In genomic region chr1:135023583-135023982, GRCm38 (mm10) we compare ENCODE assay signal across 18 mouse cellular contexts.
DNase-seq lines count a peak whose midpoint lies in the region; ATAC-seq and TF ChIP-seq lines count a peak whose summit lies in the region.
"Had no signal": no experiment of that assay in that cellular context is flagged by ENCODE, and none has a peak within 500 bp of the region (broad histone marks: within the 10 kb centered on the region; RNA-seq: fewer than 3 reads in every experiment).

No protein-coding gene starts in this region.

- 79% methylated on average over 1 of the region's 1 CpGs for WGBS in kidney, postnatal 0 days

- no peak overlapping the region for H3K4me3 ChIP-seq in kidney, postnatal 0 days (replicated peaks; ENCODE audit: low read depth, low read length)
- H3K4me3 ChIP-seq: embryonic facial prominence, embryonic 10.5 days; heart, embryonic 12.5 days; liver, embryonic 13.5 days; midbrain, embryonic 12.5 days had no signal

- 0 out of 2 replicates have a peak, but pooled peaks have one; percentile 15 for TF ChIP-seq CTCF in kidney, postnatal 0 days (IDR thresholded peaks at IDR 0.05; ENCODE audit: low read depth)

- no peaks in the 10 kb centered on the region for H3K27me3 ChIP-seq in kidney, postnatal 0 days (ENCODE audit: insufficient read depth, low read length)

- no peak for ATAC-seq in kidney, postnatal 0 days (replicated peaks; ENCODE audit: low FRiP score, low read depth)
- ATAC-seq: intestine, embryonic 16.5 days had no signal

- H3K9me3 ChIP-seq in kidney, postnatal 0 days (replicated peaks; ENCODE audit: low read length), result no peaks in the 10 kb centered on the region
- H3K9me3 ChIP-seq: liver, embryonic 13.5 days had no signal

- H3K27ac ChIP-seq in kidney, postnatal 0 days, result no peak overlapping the region
- H3K27ac ChIP-seq: embryonic facial prominence, embryonic 10.5 days; liver, embryonic 13.5 days; macrophage; midbrain, embryonic 12.5 days had no signal

- no peak overlapping the region for H3K9ac ChIP-seq in kidney, postnatal 0 days (ENCODE audit: low read depth, low read length)
- H3K9ac ChIP-seq: heart, embryonic 12.5 days; liver, embryonic 13.5 days; midbrain, embryonic 12.5 days had no signal

- H3K4me1 ChIP-seq in kidney, postnatal 0 days (replicated peaks; ENCODE audit: insufficient read depth, low read length), result peaks cover 17% of the 10 kb centered on the region

- no peak for DNase-seq in kidney, postnatal 0 days (ENCODE audit: low spot score)
- DNase-seq in kidney, postnatal 14 days, result no peak
- DNase-seq in 416B (ENCODE audit: low read depth) (peak; percentile 24), adipocyte (ENCODE audit: low spot score) (no peak)
- DNase-seq in CD4-positive helper T cell, adult 2 months (ENCODE audit: low read depth, low spot score), result peak; percentile 10
- peak; percentile 3 for DNase-seq in c-Kit-positive CD71-positive TER-119-positive erythroid progenitor cells, embryonic 14.5 days (ENCODE audit: low spot score)
- DNase-seq in cerebellum, adult 8-10 months, result no peak
- DNase-seq: adrenal gland, postnatal 25 days; cerebellum, postnatal 14 days; gastrocnemius, postnatal 36 days; kidney, postnatal 36 days; liver, embryonic 13.5 days; right cerebral cortex, adult 18-20 months had no signal

- H3K36me3 ChIP-seq in kidney, postnatal 0 days (ENCODE audit: insufficient read depth, low read length), result no peaks in the 10 kb centered on the region
- H3K36me3 ChIP-seq: embryonic facial prominence, embryonic 10.5 days; heart, embryonic 12.5 days; liver, embryonic 13.5 days; midbrain, embryonic 12.5 days had no signal

- no peak overlapping the region for H3K4me2 ChIP-seq in kidney, postnatal 0 days (ENCODE audit: low read length)
- H3K4me2 ChIP-seq: heart, embryonic 12.5 days; liver, embryonic 13.5 days; midbrain, embryonic 12.5 days had no signal

Comparison
In these comparisons a context has a peak if more than half of its experiments do, and no peak if none do; other contexts are left out.
1. DNase-seq: peak in 416B (single experiment), CD4-positive helper T cell, adult 2 months (single experiment) and c-Kit-positive CD71-positive TER-119-positive erythroid progenitor cells, embryonic 14.5 days (single experiment); none in kidney, postnatal 0 days (single experiment), kidney, postnatal 14 days (single experiment), cerebellum, adult 8-10 months (single experiment) and adipocyte (single experiment).